Mouse (Mus musculus) gonadal fat pad, adult 2 months (tissue): ENCODE measurements around the gene Rnf157. TPM values are rescaled to one million over a fixed set of nuclear protein-coding genes. Genes with fewer than 3 reads are reported as not detected.
"Not testable (repeated sequence)": the region's sequence is repeated elsewhere in the genome, so short reads cannot be mapped to it uniquely, and the experiment has no call there.

Source experiments
- DNase-seq: peaks from one replicate; pipeline ENCODE4 v3.0.0-alpha.2; 2012; ENCODE audit warnings: low read depth
- polyA plus RNA-seq: library from polyadenylated mRNA; depleted of rRNA; stranded (reverse); fragments of >200 nt; gene quantifications from 2 replicates; pipeline ENCODE4 v1.2.3, GENCODE M21; 2012

The Rnf157 gene
- polyA plus RNA-seq, 1 experiment, result 12.5 TPM

GRCm38 (mm10) chr11:116383070-116383469, 29.8 kb downstream of the Rnf157 start:
- not testable (repeated sequence) for DNase-seq

- DNase-seq, result no peak
These were observed 32.1 kb downstream of the Rnf157 start for GRCm38 (mm10) chr11:116380767-116381166.

DNA sequence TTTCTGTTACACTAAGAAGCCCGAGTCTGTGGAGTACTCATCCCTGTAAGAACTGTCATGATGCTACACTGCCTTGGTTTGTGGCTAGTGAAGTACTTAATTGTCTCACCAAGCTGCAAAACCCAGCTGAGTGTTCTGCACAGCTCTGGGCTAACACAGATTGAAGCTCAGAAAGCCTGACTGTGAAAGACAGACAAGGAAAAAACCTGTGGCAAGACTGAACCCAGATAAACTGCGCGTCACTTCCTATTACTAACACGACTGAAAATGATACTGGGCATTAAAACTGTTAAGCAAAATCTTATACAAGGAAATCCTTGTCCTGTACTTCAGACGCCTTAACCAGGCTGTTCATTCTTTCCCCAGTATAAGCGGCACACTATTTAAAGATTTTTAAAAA, 33.3 kb downstream of the Rnf157 start:
- DNase-seq, result no peak

DNA sequence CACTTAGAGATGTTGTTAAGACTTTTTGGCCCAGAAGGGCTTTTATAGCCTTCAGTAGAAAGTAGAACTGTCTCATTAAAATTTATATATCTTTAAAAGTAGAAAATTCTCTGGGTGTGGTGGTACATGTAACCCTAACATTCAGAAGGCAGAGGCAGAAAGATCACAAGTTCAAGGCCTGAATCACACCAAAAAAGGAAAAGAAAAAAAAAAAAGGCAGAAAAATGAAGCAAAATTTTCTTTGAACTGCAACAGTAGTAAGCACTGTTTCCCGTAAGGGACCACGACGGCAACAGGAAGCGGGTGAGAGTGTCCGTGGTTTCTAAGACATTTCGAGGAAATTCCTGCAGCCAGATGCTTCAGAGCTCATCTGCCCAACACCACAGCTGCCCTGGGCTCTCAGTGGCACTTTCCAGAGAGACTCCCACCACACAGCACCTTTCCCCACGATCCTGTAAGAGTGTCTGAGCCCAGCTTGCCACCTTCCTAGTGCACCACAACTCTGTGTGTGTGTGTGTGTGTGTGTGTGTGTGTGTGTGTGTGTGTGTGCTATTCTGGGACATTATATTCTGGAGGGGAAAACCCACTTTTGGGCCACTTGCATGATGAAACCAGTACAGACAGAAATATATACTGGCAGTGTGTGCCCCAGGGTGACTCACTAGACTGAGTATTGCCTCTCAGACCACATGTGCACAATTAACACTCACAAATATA, 35.7 kb downstream of the Rnf157 start:
- no peak for DNase-seq

- no peak for DNase-seq
These were observed 40.9 kb downstream of the Rnf157 start for GRCm38 (mm10) chr11:116371894-116372450.

GRCm38 (mm10) chr11:116369633-116370032, 43.2 kb downstream of the Rnf157 start:
- DNase-seq, result no peak

DNA sequence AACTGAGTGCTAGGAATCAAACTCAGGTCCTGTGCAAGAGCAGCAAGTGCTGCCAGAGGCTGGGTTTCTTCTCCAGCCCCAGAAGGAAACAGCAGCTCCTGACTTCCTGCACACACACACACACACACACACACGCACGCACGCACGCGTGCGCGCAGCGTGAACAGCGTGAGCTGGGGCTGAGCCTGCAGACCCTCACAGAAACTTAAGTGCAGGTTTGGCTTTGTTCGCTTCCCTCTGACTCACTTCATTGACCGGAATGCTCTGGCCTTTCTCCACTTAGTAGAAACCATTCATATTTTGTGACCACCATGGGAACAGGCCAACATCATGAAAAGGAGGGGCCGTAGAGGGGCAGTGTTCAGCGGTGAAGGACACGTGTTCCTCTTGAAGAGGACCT, 43.8 kb downstream of the Rnf157 start:
- DNase-seq, result no peak

DNA sequence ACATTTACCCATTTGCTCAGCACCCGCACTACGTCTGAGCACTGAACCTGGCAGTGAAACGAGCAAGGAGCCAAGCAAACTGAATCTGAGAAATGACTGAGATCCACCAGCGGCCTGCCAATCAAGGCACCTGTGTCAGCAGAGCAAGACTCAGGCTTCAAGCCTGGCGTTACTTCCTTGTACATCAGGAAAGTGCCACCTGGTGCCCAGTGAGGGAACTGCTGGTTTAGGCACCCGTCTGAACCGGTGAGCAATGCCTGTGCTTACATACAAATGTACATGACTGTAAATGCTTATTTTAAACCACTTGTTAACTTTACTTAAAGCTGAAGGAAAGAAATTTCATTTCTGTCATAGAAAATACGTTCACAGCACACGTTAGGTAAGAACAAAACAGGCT, 44.7 kb downstream of the Rnf157 start:
- no peak for DNase-seq

GRCm38 (mm10) chr11:116366647-116367046, 46.2 kb downstream of the Rnf157 start:
- no peak for DNase-seq

DNA sequence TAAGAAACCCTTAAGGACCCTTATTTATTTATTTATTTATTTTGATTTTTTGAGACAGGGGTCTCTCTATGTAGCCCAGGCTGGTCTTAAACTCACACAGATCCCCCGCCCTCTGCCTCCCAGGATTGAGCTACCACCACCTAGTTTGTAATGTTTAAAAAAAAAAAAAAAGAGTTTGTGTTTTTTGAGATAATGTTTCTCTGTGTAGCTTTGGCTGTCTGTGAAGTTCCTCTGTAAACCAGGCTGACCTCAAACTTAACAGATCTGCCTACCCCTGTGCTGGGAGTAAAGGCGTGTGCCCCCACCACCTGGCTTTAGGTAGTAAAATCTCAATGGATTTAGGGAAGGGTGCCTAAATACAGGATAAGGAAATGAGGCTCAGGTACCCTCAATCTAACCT, 46.7 kb downstream of the Rnf157 start:
- no peak for DNase-seq

- DNase-seq, result no peak
These were observed 47.4 kb downstream of the Rnf157 start for GRCm38 (mm10) chr11:116365432-116365831.

DNA sequence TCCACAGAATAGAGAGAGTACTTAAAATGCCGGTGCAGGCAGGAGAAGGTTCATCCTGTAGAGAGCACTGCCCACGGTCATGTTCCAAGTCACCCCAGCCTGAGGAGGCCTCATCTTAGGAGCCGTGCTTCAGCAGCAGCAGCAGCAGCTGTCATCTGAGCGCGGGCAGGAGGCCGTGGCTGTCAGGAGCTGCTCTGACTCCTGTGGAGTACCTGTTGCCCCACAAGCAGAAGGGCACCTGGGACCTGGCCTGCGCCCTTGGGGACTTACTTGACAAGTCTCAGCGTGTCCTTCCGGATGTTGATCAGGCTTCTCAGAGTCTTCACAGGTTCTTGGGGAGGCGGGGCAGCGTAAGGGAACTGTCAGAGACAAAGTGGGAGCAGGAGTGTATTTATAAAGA, 50.8 kb downstream of the Rnf157 start:
- DNase-seq, result peak; percentile 28

DNA sequence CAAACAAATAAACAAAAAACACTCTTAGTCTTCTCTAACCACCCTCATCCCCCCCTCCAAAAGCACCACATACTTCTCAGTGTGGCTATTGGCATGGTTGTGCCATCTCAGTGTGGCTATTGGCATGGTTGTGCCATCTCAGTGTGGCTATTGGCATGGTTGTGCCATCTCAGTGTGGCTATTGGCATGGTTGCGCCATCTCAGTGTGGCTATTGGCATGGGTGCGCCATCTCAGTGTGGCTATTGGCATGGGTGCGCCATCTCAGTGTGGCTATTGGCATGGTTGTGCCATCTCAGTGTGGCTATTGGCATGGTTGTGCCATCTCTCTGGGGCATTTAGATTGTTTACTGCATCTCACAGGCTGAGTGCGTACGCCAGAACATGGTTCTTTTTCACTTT, 51.9 kb downstream of the Rnf157 start:
- peak; percentile 9 for DNase-seq

GRCm38 (mm10) chr11:116359652-116360051, 53.2 kb downstream of the Rnf157 start:
- DNase-seq, result no peak

DNA sequence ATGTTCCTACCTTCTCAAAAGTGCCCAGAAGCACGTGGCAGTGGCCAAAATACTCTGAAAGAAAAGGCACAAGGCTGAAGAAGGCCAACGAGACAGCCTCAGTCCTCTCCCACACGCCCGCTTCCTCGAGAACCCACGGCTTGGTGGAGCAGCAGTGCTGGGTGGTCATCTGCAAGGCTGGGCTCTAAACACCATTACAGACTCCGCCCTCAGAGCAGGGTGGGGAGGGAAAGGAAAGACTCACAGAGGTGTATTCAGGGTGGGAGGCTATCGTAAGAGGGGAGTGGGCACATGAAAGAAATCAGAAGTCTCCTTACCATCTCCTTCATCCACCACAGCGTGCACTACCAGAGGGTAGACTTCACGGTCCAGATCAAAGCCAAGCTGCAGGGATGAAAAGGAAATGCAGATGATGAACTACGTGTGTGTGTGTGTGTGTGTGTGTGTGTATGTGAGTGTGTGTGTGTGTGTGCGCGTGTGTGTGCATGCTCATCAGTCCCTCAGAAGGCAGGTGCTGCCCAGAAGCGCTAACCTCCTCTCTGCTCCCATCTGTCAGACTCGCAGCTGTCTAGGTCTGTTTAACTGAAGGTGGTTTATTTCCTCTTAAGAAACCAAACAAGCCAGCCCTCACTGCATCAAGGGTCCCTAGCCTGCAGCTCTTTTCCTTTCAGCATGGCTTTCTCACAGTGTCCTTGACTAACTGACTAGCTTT, 53.8 kb downstream of the Rnf157 start:
- DNase-seq, result no peak

- no peak for DNase-seq
These were observed 58.3 kb downstream of the Rnf157 start for GRCm38 (mm10) chr11:116354521-116354920.

DNA sequence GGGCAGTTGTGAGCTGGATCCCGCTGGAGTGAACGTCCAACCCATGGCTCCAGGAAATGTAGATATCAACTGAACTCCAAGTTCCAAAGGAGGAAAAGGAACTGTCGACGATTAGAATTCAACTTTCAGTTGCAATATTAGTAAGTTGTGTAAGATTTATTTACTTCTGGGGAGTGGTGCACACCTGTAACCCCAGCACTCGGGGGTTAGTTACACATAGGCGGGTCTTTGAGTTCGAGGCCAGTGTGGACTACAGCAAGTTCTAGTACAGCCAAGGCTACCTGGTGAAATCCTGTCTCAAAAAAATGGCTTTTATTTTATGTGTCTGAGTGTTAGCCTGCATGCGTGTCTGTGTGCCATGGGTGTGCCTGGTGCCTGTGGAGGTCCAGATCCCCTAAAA, 59.3 kb downstream of the Rnf157 start:
- no peak for DNase-seq

GRCm38 (mm10) chr11:116351294-116351693, 61.5 kb downstream of the Rnf157 start:
- no peak for DNase-seq

DNA sequence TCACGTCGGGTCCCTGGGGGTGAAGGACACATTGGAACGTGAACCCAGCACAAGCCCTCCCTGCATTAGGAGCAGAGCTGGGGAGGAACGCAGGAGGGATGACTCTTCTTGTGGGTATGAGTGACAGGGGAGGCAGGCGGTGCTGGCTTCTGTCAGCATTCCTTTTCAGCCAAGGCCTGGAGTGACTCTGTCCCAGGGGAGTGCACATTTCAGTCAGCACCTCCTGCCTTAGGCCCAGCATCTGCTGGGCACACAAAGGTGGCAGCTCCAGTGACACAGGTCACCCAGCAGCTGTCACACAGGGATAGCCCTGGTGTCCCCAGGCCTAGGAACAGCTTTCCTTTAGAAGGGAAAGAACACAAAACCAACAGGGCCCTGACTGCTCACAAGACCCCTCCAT, 64.9 kb downstream of the Rnf157 start:
- no peak for DNase-seq

DNA sequence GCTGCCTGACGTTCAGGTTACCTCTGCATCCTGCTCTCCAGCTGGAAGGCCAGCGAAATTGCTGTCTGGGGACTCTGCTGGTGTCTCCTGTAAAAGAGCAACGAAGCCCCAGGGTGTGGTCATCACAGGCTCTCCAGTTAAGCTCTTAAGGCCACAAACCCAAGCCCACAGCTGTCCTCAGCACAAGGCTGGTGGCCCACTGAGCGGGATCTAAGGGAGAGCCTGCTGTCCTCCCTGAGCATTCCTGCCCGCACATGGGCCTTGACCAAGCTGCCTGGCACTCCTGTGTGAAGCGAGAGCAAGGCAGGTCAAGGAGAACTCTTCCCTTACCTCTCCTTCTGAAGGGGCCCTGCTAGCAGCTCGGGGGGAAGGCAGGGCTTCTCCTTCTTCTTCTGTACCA, 65.8 kb downstream of the Rnf157 start:
- no peak for DNase-seq

DNA sequence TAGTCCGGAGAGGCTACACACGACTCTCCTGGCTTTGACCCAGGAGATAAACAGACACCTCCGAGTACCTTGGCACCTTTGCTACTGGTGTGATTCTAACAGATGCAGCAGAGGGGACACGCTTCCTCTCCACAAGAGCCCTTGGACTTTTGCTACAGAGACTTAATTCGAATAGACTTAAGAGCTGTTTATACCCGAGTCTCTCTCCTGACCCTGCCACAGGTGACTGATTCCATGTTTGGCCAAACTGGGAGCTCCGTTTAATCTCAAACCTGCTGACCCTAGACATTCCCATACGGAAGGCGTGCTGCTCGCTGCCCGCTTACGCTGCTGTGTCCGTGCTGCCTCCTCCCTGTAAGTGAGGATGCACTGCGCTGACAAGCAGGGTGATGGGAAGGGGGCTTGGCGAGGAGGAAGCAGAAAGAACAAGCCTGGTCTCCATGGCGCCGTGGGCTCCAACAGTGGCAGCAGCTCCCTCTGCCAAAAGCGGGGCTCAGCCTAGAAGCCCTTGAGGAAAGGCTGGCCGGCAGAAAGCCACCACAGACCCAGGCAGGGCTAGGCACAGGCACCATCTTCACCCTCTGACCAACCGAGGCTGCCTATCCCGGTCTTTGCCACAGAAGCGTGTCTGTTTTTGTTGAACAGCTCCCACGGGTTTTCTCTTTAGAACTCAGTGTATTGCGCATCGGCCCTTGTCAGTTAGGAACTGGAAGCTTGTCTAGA, 70.6 kb downstream of the Rnf157 start:
- DNase-seq, result no peak

DNA sequence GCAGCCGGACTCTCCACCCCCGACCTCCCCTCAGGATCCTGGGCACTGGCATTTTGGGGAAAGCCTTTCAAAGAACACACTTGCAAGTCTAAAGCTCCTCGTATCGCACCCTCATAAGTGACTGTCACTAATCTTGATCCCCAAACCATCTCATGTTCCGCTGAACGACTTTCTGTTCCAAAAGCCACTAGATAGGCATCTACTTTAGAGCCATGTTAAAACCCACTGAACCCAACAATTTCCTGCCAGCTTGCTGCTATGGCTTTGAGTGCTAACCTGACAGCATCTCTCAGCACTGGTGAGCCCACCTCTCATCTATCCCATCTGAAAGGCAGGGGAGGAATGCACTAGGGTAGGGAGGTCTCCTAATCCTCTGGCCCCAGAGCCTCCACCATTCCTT, 75.3 kb downstream of the Rnf157 start:
- no peak for DNase-seq

GRCm38 (mm10) chr11:116337000-116337399, 75.8 kb downstream of the Rnf157 start:
- DNase-seq, result no peak
